Mouse (Mus musculus) adrenal gland, postnatal 14 days (tissue): ENCODE results near the gene Fbxo6. TPM values are rescaled to one million over a fixed set of nuclear protein-coding genes. Genes with fewer than 3 reads are reported as not detected.
A peak's percentile ranks its signal among the peaks of the same experiment; 100 is the strongest.
"Not testable (repeated sequence)": the region's sequence is repeated elsewhere in the genome, so short reads cannot be mapped to it uniquely, and the experiment has no call there.

Source experiments
- DNase-seq: peaks from one replicate; pipeline ENCODE4 v3.0.0; 2021; ENCODE audit warnings: mixed read lengths
- total RNA-seq: library from RNA; stranded (reverse); gene quantifications from 2 replicates; pipeline ENCODE4 v1.2.3, GENCODE M21; 2021

The Fbxo6 gene
- total RNA-seq, 1 experiment from 2014 or later = 31.0 TPM

GRCm38 (mm10) chr4:148128241-148128640, 23.7 kb downstream of the Fbxo6 start:
- DNase-seq = no peak

- DNase-seq = no peak
Measured at GRCm38 (mm10) chr4:148122694-148123066, 29.3 kb downstream of the Fbxo6 start.

GRCm38 (mm10) chr4:148121982-148122693, 29.8 kb downstream of the Fbxo6 start:
- no peak for DNase-seq

GRCm38 (mm10) chr4:148121362-148121761, 30.6 kb downstream of the Fbxo6 start:
- DNase-seq = no peak

GRCm38 (mm10) chr4:148120555-148120954, 31.4 kb downstream of the Fbxo6 start:
- DNase-seq = no peak

GRCm38 (mm10) chr4:148119578-148119977, 32.4 kb downstream of the Fbxo6 start:
- not testable (repeated sequence) for DNase-seq

- DNase-seq = no peak
Measured at GRCm38 (mm10) chr4:148117392-148117791, 34.5 kb downstream of the Fbxo6 start.

GRCm38 (mm10) chr4:148116657-148117056, 35.3 kb downstream of the Fbxo6 start:
- DNase-seq = no peak

- peak; percentile 54 for DNase-seq
Measured at GRCm38 (mm10) chr4:148115467-148115866, 36.5 kb downstream of the Fbxo6 start.

- DNase-seq = peak; percentile 92
Measured at GRCm38 (mm10) chr4:148114758-148115391, 37.1 kb downstream of the Fbxo6 start.

GRCm38 (mm10) chr4:148112519-148112918, 39.4 kb downstream of the Fbxo6 start:
- no peak for DNase-seq

- DNase-seq = no peak
Measured at GRCm38 (mm10) chr4:148109215-148109614, 42.7 kb downstream of the Fbxo6 start.

GRCm38 (mm10) chr4:148108565-148109100, 43.3 kb downstream of the Fbxo6 start:
- DNase-seq = no peak

GRCm38 (mm10) chr4:148107621-148108291, 44.2 kb downstream of the Fbxo6 start:
- peak; percentile 69 for DNase-seq

- DNase-seq = no peak
Measured at GRCm38 (mm10) chr4:148104146-148104545, 47.8 kb downstream of the Fbxo6 start.

- DNase-seq = peak; percentile 72
Measured at GRCm38 (mm10) chr4:148101801-148102527, 50.0 kb downstream of the Fbxo6 start.

- DNase-seq = peak; percentile 57
Measured at GRCm38 (mm10) chr4:148098666-148099065, 53.3 kb downstream of the Fbxo6 start.

- DNase-seq = no peak
Measured at GRCm38 (mm10) chr4:148097936-148098335, 54.0 kb downstream of the Fbxo6 start.
